Mouse (Mus musculus) C2C12 (cell line): ENCODE measurements around the gene Mavs.

Experiments
- CEBPB ChIP-seq: IDR thresholded peaks from one replicate; pipeline ENCODE4 v1.6.1; 2011; ENCODE audit warnings: low read depth, mild to moderate bottlenecking, control low read depth, moderate library complexity
- CTCF ChIP-seq: IDR thresholded peaks from one replicate; pipeline ENCODE4 v1.5.1; 2011; ENCODE audit not compliant: control insufficient read depth, insufficient read depth, insufficient read length
- MYOG ChIP-seq: IDR thresholded peaks from one replicate; pipeline ENCODE4 v1.6.1; 2011; ENCODE audit not compliant: control insufficient read depth, insufficient read length; ENCODE audit errors: extremely low read depth
- USF1 ChIP-seq: IDR thresholded peaks from one replicate; pipeline ENCODE4 v1.6.1; 2011; ENCODE audit warnings: low read depth, mild to moderate bottlenecking, control low read depth, moderate library complexity

GRCm38 (mm10) chr2:131225178-131225577 lies 8.7 kb upstream of the Mavs start:
- TF ChIP-seq CEBPB (no peak), CTCF (no peak), USF1 (no peak), MYOG (no peak)
